Mouse (Mus musculus) liver, embryonic 14.5 days (tissue): Measurements from ENCODE around the gene Fcer1g.

Experiments
- CTCF ChIP-seq: IDR thresholded peaks from 2 replicates; pipeline ENCODE4 v1.5.1; 2016; ENCODE audit warnings: antibody characterized with exemption, low read depth, control low read depth
- EP300 ChIP-seq: IDR thresholded peaks from 2 replicates; pipeline ENCODE4 v1.6.1; 2016; ENCODE audit warnings: antibody characterized with exemption, low read depth

GRCm38 (mm10) chr1:171199532-171199931 lies 34.6 kb downstream of the Fcer1g start:
- TF ChIP-seq CTCF (no peak), EP300 (no peak)
